30 mouse cellular contexts compared by ENCODE assay signal in the genomic region with DNA sequence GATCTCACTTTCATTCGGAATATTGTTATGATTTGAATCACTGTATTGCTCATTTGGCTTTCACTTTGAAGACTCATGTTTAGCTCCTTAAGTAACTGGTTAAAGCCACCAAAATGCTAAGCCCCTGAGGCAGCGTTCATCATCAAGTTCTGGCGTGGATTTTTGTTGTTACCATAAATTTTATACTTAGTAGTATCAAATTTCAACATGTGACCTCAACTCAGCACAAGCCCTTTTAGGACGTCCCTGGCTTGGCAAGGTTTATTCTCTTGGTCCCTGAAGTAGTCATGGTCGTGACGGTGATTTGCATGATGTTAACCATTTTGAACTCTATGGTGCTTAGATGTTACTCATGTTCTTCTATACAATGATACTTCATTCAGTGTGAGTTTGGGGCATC.
"Had no signal": no experiment of that assay in that cellular context is flagged by ENCODE, and none has a peak within 500 bp of the region (broad histone marks: within the 10 kb centered on the region; RNA-seq: fewer than 3 reads in every experiment).

No protein-coding gene starts in this region.

- H3K4me2 ChIP-seq: heart, embryonic 11.5 days; heart, embryonic 13.5 days; heart, embryonic 15.5 days; hindbrain, embryonic 12.5 days; hindbrain, embryonic 14.5 days; kidney, embryonic 15.5 days; limb, embryonic 12.5 days; liver, embryonic 11.5 days; liver, embryonic 15.5 days had no signal

- DNase-seq: gastrocnemius, adult 2 months; gastrocnemius, postnatal 14 days; gastrocnemius, postnatal 36 days; heart, adult 11 months; heart, adult 2 months; heart, postnatal 14 days; heart, postnatal 4 days; kidney, adult 11 months; kidney, adult 2 months; kidney, adult 9 months; kidney, postnatal 14 days; kidney, postnatal 36 days; layer of hippocampus, adult 9-11 months; layer of hippocampus, postnatal 36 days; liver; liver, embryonic 13.5 days had no signal

- H3K9ac ChIP-seq: heart, embryonic 13.5 days; heart, embryonic 15.5 days; hindbrain, embryonic 12.5 days; hindbrain, embryonic 14.5 days; kidney, embryonic 15.5 days; limb, embryonic 12.5 days; liver, embryonic 13.5 days; liver, embryonic 15.5 days had no signal

- H3K9me3 ChIP-seq: heart, embryonic 13.5 days; heart, embryonic 15.5 days; hindbrain, embryonic 10.5 days; hindbrain, embryonic 12.5 days; kidney, embryonic 15.5 days; limb, embryonic 10.5 days; limb, embryonic 12.5 days; liver, embryonic 13.5 days; liver, embryonic 15.5 days had no signal

- ATAC-seq: hindbrain, postnatal 0 days; intestine, embryonic 16.5 days had no signal

- H3K27me3 ChIP-seq: heart, embryonic 13.5 days; heart, embryonic 15.5 days; hindbrain, embryonic 12.5 days; kidney, embryonic 15.5 days; limb, embryonic 12.5 days; liver, embryonic 13.5 days had no signal

- H3K36me3 ChIP-seq: heart, embryonic 13.5 days; heart, embryonic 15.5 days; hindbrain, embryonic 10.5 days; hindbrain, embryonic 12.5 days; kidney, embryonic 15.5 days; limb, embryonic 10.5 days; limb, embryonic 12.5 days; liver, embryonic 13.5 days; liver, embryonic 15.5 days had no signal

- H3K27ac ChIP-seq: gastrocnemius, adult 2 months; heart, adult 2 months; heart, embryonic 13.5 days; heart, embryonic 15.5 days; hindbrain, embryonic 10.5 days; hindbrain, embryonic 12.5 days; hindbrain, embryonic 14.5 days; hindbrain, postnatal 0 days; kidney, embryonic 15.5 days; kidney, postnatal 0 days; limb, embryonic 10.5 days; limb, embryonic 12.5 days; liver, embryonic 13.5 days; liver, embryonic 15.5 days had no signal

- H3K4me3 ChIP-seq: gastrocnemius, adult 2 months; heart, adult 2 months; heart, embryonic 13.5 days; heart, embryonic 15.5 days; hindbrain, embryonic 10.5 days; hindbrain, embryonic 12.5 days; kidney, embryonic 15.5 days; limb, embryonic 10.5 days; limb, embryonic 12.5 days; liver, embryonic 13.5 days; liver, embryonic 15.5 days had no signal
